Mouse (Mus musculus) CD8-positive naive resting alpha-beta T cell, adult 57 days (primary cell): Measurements from ENCODE around the gene Camta1. TPM values are rescaled to one million over a fixed set of nuclear protein-coding genes. Genes with fewer than 3 reads are reported as not detected.

Experiments used
- total RNA-seq: library from RNA; stranded (reverse); gene quantifications from one replicate; pipeline ENCODE4 v1.2.4, GENCODE M21; 2023

Camta1 gene
- total RNA-seq = 53.2 TPM

GRCm38 (mm10) chr4:151861806-151862739 is at the start of gene Camta1:
TSS of gene Camta1 (minus strand) at chr4:151861876.

GRCm38 (mm10) chr4:151089270-151089669 is 772.4 kb downstream of the Camta1 start, which contains the start of gene Gm13090:
TSS of gene Gm13090 (plus strand) at chr4:151089570.

GRCm38 (mm10) chr4:151057347-151058321 is 804.0 kb downstream of the Camta1 start, which contains the start of gene Vamp3:
TSS of gene Vamp3 (minus strand) at chr4:151057963.

GRCm38 (mm10) chr4:151044037-151044943 is 817.4 kb downstream of the Camta1 start, which contains the start of gene Per3:
TSS of gene Per3 (minus strand) at chr4:151044665.

GRCm38 (mm10) chr4:150996797-150997196 is 864.9 kb downstream of the Camta1 start, which contains the start of gene Uts2:
TSS of gene Uts2 (plus strand) at chr4:150997097.

GRCm38 (mm10) chr4:150914290-150914733 is 947.4 kb downstream of the Camta1 start, which contains the start of the genes Park7 and Tnfrsf9:
TSS of gene Park7 (minus strand) at chr4:150914437.
TSS of gene Tnfrsf9 (plus strand) at chr4:150914562.

Other genes starting within 250 kb of the Camta1 start
- 52.0 TPM for gene Dnajc11, start 71.8 kb upstream of the Camta1 start, total RNA-seq
- 39.3 TPM for gene Thap3, start 127.1 kb upstream of the Camta1 start, total RNA-seq
- gene Phf13, start 134.4 kb upstream of the Camta1 start, total RNA-seq = 6.7 TPM
- 26.0 TPM for gene Klhl21, start 146.9 kb upstream of the Camta1 start, total RNA-seq
- gene Zbtb48, start 165.8 kb upstream of the Camta1 start, total RNA-seq = 19.7 TPM
- gene Tas1r1, start 176.7 kb upstream of the Camta1 start, total RNA-seq = not detected
- 43.3 TPM for gene Nol9, start 177.4 kb upstream of the Camta1 start, total RNA-seq
- 2.4 TPM for gene Plekhg5, start 210.6 kb upstream of the Camta1 start, total RNA-seq